Mouse (Mus musculus): ENCODE measurements at regions not wholly inside any gene's neighbourhood (a gene's known extent, or its start where the extent isn't known, plus 50 kb on each side); places are given as distances from the start of the nearest gene placed in this dataset.
"Not testable (repeated sequence)": the region's sequence is repeated elsewhere in the genome, so short reads cannot be mapped to it uniquely, and the experiment has no call there.

DNA sequence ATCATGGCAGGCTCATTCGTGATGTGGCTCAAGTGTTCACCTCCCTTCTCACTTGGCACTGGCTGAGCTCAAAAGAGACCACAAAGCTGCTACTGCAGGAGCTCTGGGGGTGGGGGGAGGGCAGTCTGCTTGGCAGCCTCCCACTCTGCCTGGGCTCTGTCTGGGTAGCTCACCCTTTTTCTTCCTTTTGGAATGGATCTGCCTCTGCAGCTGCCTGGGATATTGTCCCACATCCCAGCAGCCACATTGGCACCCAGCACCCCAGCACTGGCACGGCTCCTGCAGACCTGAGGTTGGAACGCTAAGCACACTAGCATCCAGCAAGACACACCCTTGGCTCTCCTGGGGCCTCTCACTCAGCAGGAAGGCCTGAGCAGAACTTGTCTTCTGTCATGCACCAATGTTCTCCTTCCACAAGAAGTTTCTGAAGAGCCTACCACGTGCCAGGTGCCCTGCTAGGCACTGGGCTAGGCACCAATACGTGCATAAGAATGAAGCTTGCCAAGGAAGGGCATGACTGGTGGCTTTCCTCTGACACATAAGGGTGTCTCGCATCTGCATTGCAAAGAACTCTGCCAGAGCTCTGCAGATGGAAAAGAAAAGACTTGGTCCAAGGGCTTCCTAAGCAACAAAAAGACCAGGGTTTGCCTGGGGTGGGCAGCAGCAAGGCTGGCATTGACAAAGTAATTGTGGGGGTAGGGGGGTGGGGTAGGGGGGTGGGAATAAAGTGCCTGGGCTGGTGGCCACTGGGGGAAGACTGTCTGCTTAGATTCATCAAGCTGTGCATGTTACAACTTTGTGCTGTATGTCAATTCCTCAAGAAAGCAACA lies 112.1 kb upstream of the Sipa1l1 start:
- H3K4me1 ChIP-seq (replicated peaks; ENCODE audit: control insufficient read depth, insufficient read depth, low read length); H3K36me3 ChIP-seq (ENCODE audit: control insufficient read depth, insufficient read depth); H3K27me3 ChIP-seq (replicated peaks; ENCODE audit: control insufficient read depth, insufficient read depth, low read length); H3K27ac ChIP-seq (ENCODE audit: low read length); H3K4me2 ChIP-seq (ENCODE audit: low read length); H3K4me3 ChIP-seq (replicated peaks; ENCODE audit: low read length); H3K9me3 ChIP-seq (ENCODE audit: control insufficient read depth, low read length); H3K9ac ChIP-seq (replicated peaks; ENCODE audit: low read depth, low read length): not testable (repeated sequence)
- WGBS: no CpG with 5 or more reads among the region's 6 CpGs
- ATAC-seq: peak; percentile 93

DNA sequence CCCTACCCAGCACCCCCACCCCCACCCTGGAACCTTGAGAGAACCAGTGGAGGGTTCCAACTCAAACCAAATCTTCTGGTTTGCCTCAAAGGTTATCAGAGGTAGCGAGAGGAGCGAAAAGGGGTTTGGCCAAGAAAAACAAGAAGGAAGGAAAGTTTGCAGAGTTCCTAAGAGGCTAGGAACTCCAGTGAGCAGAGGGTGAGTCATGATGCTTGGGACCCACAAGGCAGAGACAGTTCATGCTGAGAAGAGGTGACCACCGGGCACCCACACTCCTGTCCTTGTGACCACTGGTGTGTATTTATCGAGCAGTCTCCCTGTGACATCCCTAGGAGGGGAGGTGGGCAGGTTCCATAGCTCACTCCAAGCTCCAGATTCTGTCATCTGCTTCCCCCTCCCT lies 104.1 kb upstream of the Sipa1l1 start:
- Histone ChIP-seq H3K4me1 (replicated peaks; ENCODE audit: control insufficient read depth, insufficient read depth, low read length) (no peaks in the 10 kb centered on the region), H3K4me2 (ENCODE audit: low read length) (no peak overlapping the region), H3K9me3 (ENCODE audit: control insufficient read depth, low read length) (0 out of 2 replicates have a peak, but pooled peaks cover 3% of the 10 kb centered on the region), H3K27ac (ENCODE audit: low read length) (no peak overlapping the region), H3K27me3 (replicated peaks; ENCODE audit: control insufficient read depth, insufficient read depth, low read length) (no peaks in the 10 kb centered on the region), H3K4me3 (replicated peaks; ENCODE audit: low read length) (no peak overlapping the region), H3K36me3 (ENCODE audit: control insufficient read depth, insufficient read depth) (no peaks in the 10 kb centered on the region), H3K9ac (replicated peaks; ENCODE audit: low read depth, low read length) (no peak overlapping the region)
- WGBS: 91% methylated on average over 4 of the region's 4 CpGs
- ATAC-seq: no peak

DNA sequence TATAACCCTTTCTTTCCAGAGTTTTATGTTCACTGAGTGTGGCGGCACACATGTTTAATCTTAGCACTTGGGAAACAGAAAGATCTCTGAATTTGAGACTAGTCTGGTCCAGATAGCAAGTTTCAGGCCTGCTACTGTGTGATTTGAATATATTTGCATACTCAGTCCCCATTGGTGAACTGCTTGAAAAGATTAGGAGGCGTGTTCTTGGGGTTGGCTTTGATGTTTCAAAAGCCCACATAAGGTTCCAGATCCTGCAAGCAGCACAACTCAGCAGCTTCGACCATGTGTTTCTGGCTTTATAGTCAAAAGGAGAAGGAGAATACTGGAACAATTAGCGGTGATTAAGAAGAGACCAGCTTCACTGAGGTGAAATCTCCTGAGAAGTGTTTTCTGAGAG lies 102.3 kb upstream of the Sipa1l1 start:
- H3K9me3 ChIP-seq (ENCODE audit: control insufficient read depth, low read length): 0 out of 2 replicates have a peak, but pooled peaks cover 3% of the 10 kb centered on the region
- ATAC-seq: no peak
- WGBS: 38% methylated on average over 4 of the region's 4 CpGs
- no peak overlapping the region for H3K4me3 ChIP-seq (replicated peaks; ENCODE audit: low read length)
- H3K27me3 ChIP-seq (replicated peaks; ENCODE audit: control insufficient read depth, insufficient read depth, low read length): no peaks in the 10 kb centered on the region
- no peak overlapping the region for H3K27ac ChIP-seq (ENCODE audit: low read length)
- H3K36me3 ChIP-seq (ENCODE audit: control insufficient read depth, insufficient read depth): no peaks in the 10 kb centered on the region
- H3K9ac ChIP-seq (replicated peaks; ENCODE audit: low read depth, low read length): no peak overlapping the region
- no peak overlapping the region for H3K4me2 ChIP-seq (ENCODE audit: low read length)
- H3K4me1 ChIP-seq (replicated peaks; ENCODE audit: control insufficient read depth, insufficient read depth, low read length): no peaks in the 10 kb centered on the region

DNA sequence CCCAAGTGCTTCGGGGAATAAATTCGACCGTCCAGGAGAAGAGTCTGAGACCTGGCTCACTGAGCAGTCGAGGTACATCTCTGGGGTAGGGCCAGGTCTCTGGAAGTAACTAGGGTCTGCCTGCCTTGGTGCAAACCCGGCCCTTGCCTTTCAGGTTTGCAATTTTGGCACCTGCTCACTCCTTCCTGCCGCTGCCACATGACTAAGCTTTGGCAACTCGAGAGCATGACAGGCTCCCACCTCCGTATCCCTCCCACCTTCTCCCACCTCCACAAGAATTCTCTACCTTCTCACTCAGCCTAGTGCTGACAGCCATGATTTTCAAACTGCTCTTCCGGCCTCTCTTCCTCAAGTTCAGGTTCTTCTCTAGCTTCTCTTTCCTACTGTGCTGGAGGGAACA lies 99.5 kb upstream of the Sipa1l1 start:
- Histone ChIP-seq H3K4me3 (replicated peaks; ENCODE audit: low read length) (no peak overlapping the region), H3K27me3 (replicated peaks; ENCODE audit: control insufficient read depth, insufficient read depth, low read length) (no peaks in the 10 kb centered on the region), H3K9ac (replicated peaks; ENCODE audit: low read depth, low read length) (no peak overlapping the region), H3K9me3 (ENCODE audit: control insufficient read depth, low read length) (0 out of 2 replicates have a peak, but pooled peaks cover 3% of the 10 kb centered on the region), H3K36me3 (ENCODE audit: control insufficient read depth, insufficient read depth) (no peaks in the 10 kb centered on the region), H3K27ac (ENCODE audit: low read length) (no peak overlapping the region), H3K4me2 (ENCODE audit: low read length) (no peak overlapping the region), H3K4me1 (replicated peaks; ENCODE audit: control insufficient read depth, insufficient read depth, low read length) (peaks cover 4% of the 10 kb centered on the region; the same call in 1 of the 2 replicates)
- ATAC-seq: no peak
- WGBS: 91% methylated on average over 9 of the region's 9 CpGs

DNA sequence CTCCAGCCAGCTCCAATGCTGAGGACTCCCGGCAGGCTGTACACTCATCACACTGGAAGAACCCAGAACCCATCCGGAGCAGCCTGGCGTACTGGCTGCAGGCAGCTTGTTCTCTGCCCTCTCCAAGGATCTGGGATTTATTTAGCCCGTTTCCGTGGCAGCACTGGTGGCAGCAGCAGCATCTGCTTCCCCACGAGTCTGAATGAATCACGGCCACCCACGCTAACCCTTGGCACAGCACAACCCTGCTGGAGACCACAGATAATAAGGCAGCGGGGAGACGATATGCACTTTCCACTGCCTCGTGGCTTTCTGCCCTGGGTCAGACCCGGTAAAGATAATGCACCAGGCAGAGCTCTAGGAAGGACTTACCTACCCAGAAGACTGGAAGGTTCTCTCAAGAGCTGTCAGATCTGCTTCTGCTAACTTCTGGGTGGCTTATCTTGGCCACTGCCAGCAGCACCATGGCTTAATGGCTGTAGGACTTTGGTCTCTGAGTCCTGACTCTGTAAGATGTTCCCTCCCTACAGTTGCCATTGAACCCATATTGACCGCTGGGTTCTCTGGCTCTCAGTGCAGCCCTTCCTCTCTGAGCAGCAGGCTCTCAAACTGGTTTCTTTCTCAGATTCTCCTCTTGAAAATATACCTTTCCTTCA lies 96.2 kb upstream of the Sipa1l1 start:
- no peak overlapping the region for H3K4me3 ChIP-seq (replicated peaks; ENCODE audit: low read length)
- no peak overlapping the region for H3K27ac ChIP-seq (ENCODE audit: low read length)
- H3K9me3 ChIP-seq (ENCODE audit: control insufficient read depth, low read length): 0 out of 2 replicates have a peak, but pooled peaks cover 3% of the 10 kb centered on the region
- ATAC-seq: 0 out of 2 replicates have a peak, but pooled peaks have one; percentile 31
- H3K27me3 ChIP-seq (replicated peaks; ENCODE audit: control insufficient read depth, insufficient read depth, low read length): no peaks in the 10 kb centered on the region
- H3K4me1 ChIP-seq (replicated peaks; ENCODE audit: control insufficient read depth, insufficient read depth, low read length): peaks cover 4% of the 10 kb centered on the region; the same call in 1 of the 2 replicates
- WGBS: 44% methylated on average over 13 of the region's 13 CpGs
- no peaks in the 10 kb centered on the region for H3K36me3 ChIP-seq (ENCODE audit: control insufficient read depth, insufficient read depth)
- H3K4me2 ChIP-seq (ENCODE audit: low read length): no peak overlapping the region
- H3K9ac ChIP-seq (replicated peaks; ENCODE audit: low read depth, low read length): no peak overlapping the region

DNA sequence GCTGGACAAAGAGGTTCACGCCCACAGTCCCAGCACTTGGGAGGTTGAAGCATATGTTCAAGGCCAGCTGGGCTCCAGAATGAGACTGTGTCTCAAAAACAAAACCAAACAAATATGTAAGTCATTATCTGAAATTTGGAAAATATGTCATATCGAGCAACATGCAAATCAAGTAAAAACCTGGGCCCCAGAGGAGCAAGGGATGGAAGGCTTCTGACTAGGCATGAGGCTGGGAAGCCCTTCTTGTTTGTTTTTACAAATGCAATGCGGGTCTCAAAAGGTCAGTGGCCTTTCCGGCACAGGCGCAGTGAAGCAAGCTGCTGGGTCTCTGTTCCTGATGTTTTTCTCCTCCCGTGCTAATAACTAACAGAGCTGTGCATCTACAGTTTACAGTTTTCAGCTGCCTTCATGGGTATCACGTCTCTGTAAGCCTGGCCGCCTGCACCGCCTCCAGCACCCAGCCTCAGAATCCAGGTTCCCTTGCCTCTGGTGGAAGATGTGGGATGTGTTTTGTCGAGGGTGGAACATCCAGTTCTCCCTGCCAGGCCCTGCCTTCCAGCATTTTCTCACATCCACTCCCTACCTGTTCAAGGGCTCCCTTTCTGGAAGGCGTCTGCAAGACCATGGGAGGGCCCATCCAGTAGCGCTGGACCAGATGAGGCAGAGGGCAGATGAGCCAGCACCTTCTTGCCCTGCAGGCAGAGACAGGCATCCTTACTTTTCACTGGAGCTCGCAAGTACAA lies 93.5 kb upstream of the Sipa1l1 start:
- H3K36me3 ChIP-seq (ENCODE audit: control insufficient read depth, insufficient read depth): no peaks in the 10 kb centered on the region
- no peak overlapping the region for H3K9ac ChIP-seq (replicated peaks; ENCODE audit: low read depth, low read length)
- H3K4me2 ChIP-seq (ENCODE audit: low read length): no peak overlapping the region
- H3K27ac ChIP-seq (ENCODE audit: low read length): no peak overlapping the region
- 79% methylated on average over 13 of the region's 13 CpGs for WGBS
- H3K4me3 ChIP-seq (replicated peaks; ENCODE audit: low read length): no peak overlapping the region
- H3K4me1 ChIP-seq (replicated peaks; ENCODE audit: control insufficient read depth, insufficient read depth, low read length): peaks cover 4% of the 10 kb centered on the region; the same call in 1 of the 2 replicates
- ATAC-seq: no peak
- H3K27me3 ChIP-seq (replicated peaks; ENCODE audit: control insufficient read depth, insufficient read depth, low read length): no peaks in the 10 kb centered on the region
- no peaks in the 10 kb centered on the region for H3K9me3 ChIP-seq (ENCODE audit: control insufficient read depth, low read length)

DNA sequence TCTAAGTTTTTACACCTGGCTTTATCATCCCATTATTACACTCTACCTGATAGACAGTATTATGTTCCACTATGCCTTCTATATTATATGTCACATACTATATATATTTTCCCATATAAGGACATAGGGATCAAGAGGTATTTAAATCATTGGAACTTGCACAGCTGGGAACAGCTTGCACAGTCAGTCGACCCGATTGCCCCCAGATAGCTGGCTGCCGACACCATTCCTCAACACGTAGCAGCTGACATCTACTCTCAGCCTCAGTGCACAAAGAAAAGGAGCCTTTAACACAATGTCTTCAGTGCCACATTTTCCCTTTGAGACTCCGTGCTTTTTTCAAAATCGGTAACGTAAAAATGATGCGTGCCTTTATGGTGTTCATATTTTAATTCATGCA lies 92.4 kb upstream of the Sipa1l1 start:
- WGBS: 80% methylated on average over 8 of the region's 8 CpGs
- no peak for ATAC-seq
- no peak overlapping the region for H3K4me2 ChIP-seq (ENCODE audit: low read length)
- H3K4me1 ChIP-seq (replicated peaks; ENCODE audit: control insufficient read depth, insufficient read depth, low read length): peaks cover 4% of the 10 kb centered on the region; the same call in 1 of the 2 replicates
- H3K4me3 ChIP-seq (replicated peaks; ENCODE audit: low read length): no peak overlapping the region
- H3K27me3 ChIP-seq (replicated peaks; ENCODE audit: control insufficient read depth, insufficient read depth, low read length): no peaks in the 10 kb centered on the region
- H3K9ac ChIP-seq (replicated peaks; ENCODE audit: low read depth, low read length): no peak overlapping the region
- no peak overlapping the region for H3K27ac ChIP-seq (ENCODE audit: low read length)
- H3K36me3 ChIP-seq (ENCODE audit: control insufficient read depth, insufficient read depth): no peaks in the 10 kb centered on the region
- H3K9me3 ChIP-seq (ENCODE audit: control insufficient read depth, low read length): no peaks in the 10 kb centered on the region

DNA sequence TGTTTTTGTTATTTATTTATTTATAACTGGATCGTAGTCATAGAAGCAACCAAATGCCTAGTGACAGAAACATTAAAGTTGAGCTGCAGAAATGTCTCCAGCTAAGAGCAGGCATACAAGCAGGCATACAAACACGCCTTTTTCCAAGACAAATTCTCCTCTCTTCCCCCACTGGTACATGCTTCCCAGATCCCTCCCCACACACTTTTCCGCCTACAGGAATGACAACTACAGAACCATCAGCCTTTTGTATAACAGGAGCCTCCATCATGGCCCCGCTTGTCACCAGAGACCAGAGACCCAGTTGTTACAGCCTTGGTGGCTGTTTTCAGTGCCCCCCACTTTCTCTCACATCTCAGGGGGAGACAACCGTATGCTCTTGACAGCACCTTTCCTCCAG lies 91.2 kb upstream of the Sipa1l1 start:
- ATAC-seq: no peak
- WGBS: 88% methylated on average over 5 of the region's 5 CpGs

DNA sequence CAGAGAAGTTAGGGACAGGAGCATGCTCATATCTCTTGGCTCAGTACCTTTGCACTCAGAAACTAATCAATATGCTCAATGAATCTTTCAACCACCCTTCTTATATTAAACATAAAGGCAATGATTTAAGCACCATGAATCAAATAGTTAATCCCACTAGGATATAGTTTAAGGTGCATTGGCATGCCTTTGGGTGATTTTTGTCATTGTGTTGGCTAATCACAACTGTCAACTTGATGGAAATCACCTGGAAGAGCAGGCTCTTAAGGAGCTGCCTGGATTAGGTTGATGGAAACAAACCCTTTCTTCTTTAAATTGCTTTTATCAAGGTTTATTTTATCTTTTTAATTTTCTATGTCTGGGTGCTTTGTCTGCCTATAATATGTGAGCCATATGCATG lies 90.4 kb upstream of the Sipa1l1 start:
- ATAC-seq: no peak

More for the DNA sequence above, 91.2 kb upstream of the Sipa1l1 start:
- no peak overlapping the region for H3K27ac ChIP-seq (ENCODE audit: low read length)
- peaks cover under 1% of the 10 kb centered on the region; the same call in 1 of the 2 replicates for H3K4me1 ChIP-seq (replicated peaks; ENCODE audit: control insufficient read depth, insufficient read depth, low read length)
- no peak overlapping the region for H3K4me2 ChIP-seq (ENCODE audit: low read length)
- no peaks in the 10 kb centered on the region for H3K36me3 ChIP-seq (ENCODE audit: control insufficient read depth, insufficient read depth)
- no peaks in the 10 kb centered on the region for H3K27me3 ChIP-seq (replicated peaks; ENCODE audit: control insufficient read depth, insufficient read depth, low read length)
- H3K9ac ChIP-seq (replicated peaks; ENCODE audit: low read depth, low read length): no peak overlapping the region
- H3K9me3 ChIP-seq (ENCODE audit: control insufficient read depth, low read length): no peaks in the 10 kb centered on the region
- H3K4me3 ChIP-seq (replicated peaks; ENCODE audit: low read length): no peak overlapping the region

More for the DNA sequence above, 90.4 kb upstream of the Sipa1l1 start:
- Histone ChIP-seq H3K36me3 (ENCODE audit: control insufficient read depth, insufficient read depth) (no peaks in the 10 kb centered on the region), H3K4me1 (replicated peaks; ENCODE audit: control insufficient read depth, insufficient read depth, low read length) (no peaks in the 10 kb centered on the region), H3K9me3 (ENCODE audit: control insufficient read depth, low read length) (no peaks in the 10 kb centered on the region), H3K27me3 (replicated peaks; ENCODE audit: control insufficient read depth, insufficient read depth, low read length) (no peaks in the 10 kb centered on the region), H3K9ac (replicated peaks; ENCODE audit: low read depth, low read length) (no peak overlapping the region), H3K27ac (ENCODE audit: low read length) (no peak overlapping the region), H3K4me2 (ENCODE audit: low read length) (no peak overlapping the region), H3K4me3 (replicated peaks; ENCODE audit: low read length) (no peak overlapping the region)
